ENCODE assay signal across 19 mouse cellular contexts in genomic region chr1:135128011-135128441, GRCm38 (mm10). TPM values are rescaled to one million over a fixed set of nuclear protein-coding genes. Genes with fewer than 3 reads are reported as not detected.
DNase-seq lines count a peak whose midpoint lies in the region; ATAC-seq and TF ChIP-seq lines count a peak whose summit lies in the region.
"Had no signal": no experiment of that assay in that cellular context is flagged by ENCODE, and none has a peak within 500 bp of the region (broad histone marks: within the 10 kb centered on the region; RNA-seq: fewer than 3 reads in every experiment).

No protein-coding gene starts in this region.

- no peaks in the 10 kb centered on the region for H3K9me3 ChIP-seq in hindbrain, embryonic 12.5 days (replicated peaks)
- no peaks in the 10 kb centered on the region for H3K9me3 ChIP-seq in hindbrain, embryonic 11.5 days (ENCODE audit: control insufficient read depth, low read length)
- no peaks in the 10 kb centered on the region for H3K9me3 ChIP-seq in stomach, embryonic 16.5 days (replicated peaks; ENCODE audit: control insufficient read depth, low read length)
- no peaks in the 10 kb centered on the region for H3K9me3 ChIP-seq in stomach, postnatal 0 days (ENCODE audit: control insufficient read depth, low read length)
- H3K9me3 ChIP-seq in limb, embryonic 11.5 days (ENCODE audit: control insufficient read depth, low read length) = no peaks in the 10 kb centered on the region
- H3K9me3 ChIP-seq: hindbrain, embryonic 13.5 days; liver, embryonic 15.5 days; midbrain, embryonic 10.5 days; neural tube, embryonic 13.5 days had no signal

- no peak for TF ChIP-seq CTCF in stomach, postnatal 0 days (IDR thresholded peaks at IDR 0.05; ENCODE audit: low read depth)

- no peaks in the 10 kb centered on the region for H3K36me3 ChIP-seq in hindbrain, embryonic 12.5 days
- H3K36me3 ChIP-seq in hindbrain, embryonic 11.5 days (ENCODE audit: control insufficient read depth, insufficient read depth, low read length) = no peaks in the 10 kb centered on the region
- no peaks in the 10 kb centered on the region for H3K36me3 ChIP-seq in stomach, embryonic 16.5 days (ENCODE audit: control insufficient read depth, insufficient read depth, low read length)
- no peaks in the 10 kb centered on the region for H3K36me3 ChIP-seq in stomach, postnatal 0 days (ENCODE audit: control insufficient read depth, insufficient read depth, low read length)
- H3K36me3 ChIP-seq in limb, embryonic 11.5 days (ENCODE audit: control insufficient read depth, insufficient read depth, low read length) = no peaks in the 10 kb centered on the region
- H3K36me3 ChIP-seq: hindbrain, embryonic 13.5 days; liver, embryonic 15.5 days; midbrain, embryonic 10.5 days; neural tube, embryonic 13.5 days had no signal

- no peak overlapping the region for H3K27ac ChIP-seq in hindbrain, embryonic 12.5 days
- H3K27ac ChIP-seq in hindbrain, embryonic 11.5 days (ENCODE audit: low read depth, low read length) = no peak overlapping the region
- no peak overlapping the region for H3K27ac ChIP-seq in stomach, embryonic 16.5 days (ENCODE audit: low read length)
- H3K27ac ChIP-seq in stomach, postnatal 0 days (replicated peaks) = no peak overlapping the region
- no peak overlapping the region for H3K27ac ChIP-seq in limb, embryonic 11.5 days (replicated peaks; ENCODE audit: low read depth, low read length)
- H3K27ac ChIP-seq: heart, adult 2 months; hindbrain, embryonic 13.5 days; liver, embryonic 15.5 days; neural tube, embryonic 13.5 days had no signal

- peaks cover 22% of the 10 kb centered on the region for H3K4me1 ChIP-seq in hindbrain, embryonic 12.5 days
- H3K4me1 ChIP-seq in hindbrain, embryonic 11.5 days (replicated peaks; ENCODE audit: control insufficient read depth, insufficient read depth, low read length) = peaks cover 2% of the 10 kb centered on the region; the same call in 1 of the 2 replicates
- peaks cover 24% of the 10 kb centered on the region for H3K4me1 ChIP-seq in stomach, embryonic 16.5 days (ENCODE audit: control insufficient read depth, insufficient read depth, low read length)
- H3K4me1 ChIP-seq in stomach, postnatal 0 days (replicated peaks; ENCODE audit: control insufficient read depth, insufficient read depth) = 0 out of 2 replicates have a peak, but pooled peaks cover 2% of the 10 kb centered on the region
- peaks cover 23% of the 10 kb centered on the region for H3K4me1 ChIP-seq in limb, embryonic 11.5 days (ENCODE audit: control insufficient read depth, insufficient read depth, low read length)

- no peak for TF ChIP-seq EP300 in stomach, postnatal 0 days (optimal IDR thresholded peaks at IDR 0.05)

- 59% methylated on average over 6 of the region's 6 CpGs for WGBS in hindbrain, embryonic 12.5 days
- WGBS in hindbrain, embryonic 11.5 days = 65% methylated on average over 6 of the region's 6 CpGs
- WGBS in stomach, embryonic 16.5 days = 36% methylated on average over 6 of the region's 6 CpGs
- 41% methylated on average over 5 of the region's 6 CpGs for WGBS in stomach, postnatal 0 days
- WGBS in limb, embryonic 11.5 days = 41% methylated on average over 6 of the region's 6 CpGs

- DNase-seq in hindbrain, embryonic 11.5 days (ENCODE audit: low spot score) = no peak
- no peak for DNase-seq in stomach, postnatal 0 days (ENCODE audit: low spot score)
- DNase-seq in limb, embryonic 11.5 days (ENCODE audit: low spot score) = no peak
- DNase-seq in layer of hippocampus, adult 8-10 months (ENCODE audit: low spot score in 2 of 2) = no peak
- no peak for DNase-seq in layer of hippocampus, postnatal 14 days (ENCODE audit: low spot score in 2 of 2)
- DNase-seq: adrenal gland, postnatal 14 days; B cell, adult 2 months; cerebellum, adult 18-20 months; heart, adult 2 months; layer of hippocampus, postnatal 36 days; right cerebral cortex, postnatal 4 days had no signal

- no peak overlapping the region for H3K4me2 ChIP-seq in hindbrain, embryonic 12.5 days (replicated peaks)
- H3K4me2 ChIP-seq in hindbrain, embryonic 11.5 days (replicated peaks; ENCODE audit: low read depth, low read length) = no peak overlapping the region
- no peak overlapping the region for H3K4me2 ChIP-seq in stomach, embryonic 16.5 days (ENCODE audit: low read depth, low read length)
- no peak overlapping the region for H3K4me2 ChIP-seq in stomach, postnatal 0 days (replicated peaks; ENCODE audit: low read depth)
- no peak overlapping the region; the same call in 1 of the 2 replicates for H3K4me2 ChIP-seq in limb, embryonic 11.5 days (ENCODE audit: low read depth, severe bottlenecking)
- H3K4me2 ChIP-seq: hindbrain, embryonic 13.5 days; liver, embryonic 15.5 days; neural tube, embryonic 13.5 days had no signal

- no peak for ATAC-seq in hindbrain, embryonic 12.5 days (ENCODE audit: low FRiP score)
- ATAC-seq in hindbrain, embryonic 11.5 days (ENCODE audit: low FRiP score) = no peak
- peak; percentile 34; the same call in 1 of the 2 replicates for ATAC-seq in stomach, embryonic 16.5 days (ENCODE audit: insufficient read depth, low FRiP score)
- ATAC-seq in stomach, postnatal 0 days (ENCODE audit: low FRiP score, low TSS enrichment) = no peak
- ATAC-seq in limb, embryonic 11.5 days (ENCODE audit: insufficient number of reproducible peaks, low FRiP score, low TSS enrichment, low read depth) = peak; percentile 29; the same call in 1 of the 2 replicates
- ATAC-seq in erythroid progenitor cell, adult 5-6 weeks (replicated peaks; ENCODE audit: low FRiP score, poor library complexity, severe bottlenecking) = no peak
- ATAC-seq: Patski had no signal

- H3K9ac ChIP-seq in hindbrain, embryonic 12.5 days = 0 out of 2 replicates have a peak overlapping the region, but pooled peaks have one; percentile 2
- H3K9ac ChIP-seq in hindbrain, embryonic 11.5 days (ENCODE audit: low read depth, low read length) = no peak overlapping the region
- no peak overlapping the region for H3K9ac ChIP-seq in stomach, embryonic 16.5 days (ENCODE audit: low read length)
- H3K9ac ChIP-seq in stomach, postnatal 0 days (ENCODE audit: low read length) = no peak overlapping the region
- no peak overlapping the region for H3K9ac ChIP-seq in limb, embryonic 11.5 days (ENCODE audit: low read length)
- H3K9ac ChIP-seq: hindbrain, embryonic 13.5 days; liver, embryonic 15.5 days had no signal

- no peak overlapping the region for H3K4me3 ChIP-seq in hindbrain, embryonic 12.5 days
- no peak overlapping the region for H3K4me3 ChIP-seq in hindbrain, embryonic 11.5 days (ENCODE audit: low read depth, low read length)
- no peak overlapping the region for H3K4me3 ChIP-seq in stomach, embryonic 16.5 days (replicated peaks; ENCODE audit: low read length)
- no peak overlapping the region for H3K4me3 ChIP-seq in stomach, postnatal 0 days (ENCODE audit: low read depth, low read length)
- H3K4me3 ChIP-seq in limb, embryonic 11.5 days (ENCODE audit: low read depth, low read length) = no peak overlapping the region
- H3K4me3 ChIP-seq: heart, adult 2 months; hindbrain, embryonic 13.5 days; liver, embryonic 15.5 days; midbrain, embryonic 10.5 days; neural tube, embryonic 13.5 days had no signal

- peaks cover 14% of the 10 kb centered on the region; the same call in 1 of the 2 replicates for H3K27me3 ChIP-seq in hindbrain, embryonic 12.5 days
- peaks cover 2% of the 10 kb centered on the region; the same call in 1 of the 2 replicates for H3K27me3 ChIP-seq in hindbrain, embryonic 11.5 days (ENCODE audit: control insufficient read depth, insufficient read depth, low read length)
- no peaks in the 10 kb centered on the region for H3K27me3 ChIP-seq in stomach, embryonic 16.5 days (ENCODE audit: control insufficient read depth, insufficient read depth, low read length)
- H3K27me3 ChIP-seq in stomach, postnatal 0 days (ENCODE audit: control insufficient read depth, insufficient read depth, low read length) = no peaks in the 10 kb centered on the region
- 0 out of 2 replicates have a peak, but pooled peaks cover 3% of the 10 kb centered on the region for H3K27me3 ChIP-seq in limb, embryonic 11.5 days (ENCODE audit: control insufficient read depth, insufficient read depth, low read length)
- H3K27me3 ChIP-seq: Patski had no signal

RNA-seq across cellular contexts. Expression of gene Ptpn7, which starts 4.5 kb away (rescaled TPM):
- 1.2 TPM in 2 replicates for polyA plus RNA-seq in hindbrain, embryonic 12.5 days (2016; fragmentation: Nextera tagmentation; extraction: Ambion mirVana)
- polyA plus RNA-seq in hindbrain, embryonic 11.5 days (2014; fragmentation: Nextera tagmentation; extraction: Ambion mirVana) = 1.3 and 2.1 TPM in 2 replicates
- polyA plus RNA-seq in stomach, embryonic 16.5 days (2015; fragmentation: Nextera tagmentation; extraction: Ambion mirVana) = 1.6 and 2.8 TPM in 2 replicates
- 0.32 and 0.46 TPM in 2 replicates for polyA plus RNA-seq in stomach, postnatal 0 days (2015; fragmentation: Nextera tagmentation; extraction: Ambion mirVana)
- polyA plus RNA-seq in limb, embryonic 11.5 days (2014; fragmentation: Nextera tagmentation; extraction: Ambion mirVana) = 1.3 TPM in 2 replicates
- under 1 TPM in 2 of 4 experiments, not detected in 2; 0.16 to 0.34 TPM for total RNA-seq in layer of hippocampus, adult 8-10 months (2022)
- total RNA-seq in erythroid progenitor cell, adult 5-6 weeks (2015; ENCODE audit: low replicate concordance) = 8.3 and 12.2 TPM in 2 replicates
- 10.8 and 11.9 TPM in 2 replicates for total RNA-seq in erythroid progenitor cell, adult 5-6 weeks (2017; ENCODE audit: low replicate concordance)
- not detected for total RNA-seq in layer of hippocampus, postnatal 14 days (2021)
- total RNA-seq: layer of hippocampus, postnatal 36 days had no signal

RNA-seq across cellular contexts. Expression of gene Arl8a, which starts 18.6 kb away (rescaled TPM):
- 171 and 183 TPM in 2 replicates for polyA plus RNA-seq in hindbrain, embryonic 12.5 days (2016; fragmentation: Nextera tagmentation; extraction: Ambion mirVana)
- 84.5 and 84.6 TPM in 2 replicates for polyA plus RNA-seq in hindbrain, embryonic 11.5 days (2014; fragmentation: Nextera tagmentation; extraction: Ambion mirVana)
- 35.3 and 37.6 TPM in 2 replicates for polyA plus RNA-seq in stomach, embryonic 16.5 days (2015; fragmentation: Nextera tagmentation; extraction: Ambion mirVana)
- 42.2 and 43.9 TPM in 2 replicates for polyA plus RNA-seq in stomach, postnatal 0 days (2015; fragmentation: Nextera tagmentation; extraction: Ambion mirVana)
- polyA plus RNA-seq in limb, embryonic 11.5 days (2014; fragmentation: Nextera tagmentation; extraction: Ambion mirVana) = 40.8 and 44.9 TPM in 2 replicates
- total RNA-seq in layer of hippocampus, adult 8-10 months (2022) = 100 to 1,000 TPM; 251 to 262 (median 254) TPM
- 19.3 and 21.3 TPM in 2 replicates for total RNA-seq in erythroid progenitor cell, adult 5-6 weeks (2015; ENCODE audit: low replicate concordance)
- 12.3 and 17.8 TPM in 2 replicates for total RNA-seq in erythroid progenitor cell, adult 5-6 weeks (2017; ENCODE audit: low replicate concordance)
- total RNA-seq in layer of hippocampus, postnatal 14 days (2021) = 100 to 1,000 TPM; 307 to 334 TPM

RNA-seq across cellular contexts. Expression of gene Lgr6, which starts 22.9 kb away (rescaled TPM):
- polyA plus RNA-seq in hindbrain, embryonic 12.5 days (2016; fragmentation: Nextera tagmentation; extraction: Ambion mirVana) = 0.70 and 0.90 TPM in 2 replicates
- 0.19 and 0.53 TPM in 2 replicates for polyA plus RNA-seq in hindbrain, embryonic 11.5 days (2014; fragmentation: Nextera tagmentation; extraction: Ambion mirVana)
- 1.1 and 1.2 TPM in 2 replicates for polyA plus RNA-seq in stomach, embryonic 16.5 days (2015; fragmentation: Nextera tagmentation; extraction: Ambion mirVana)
- 0.35 and 1.0 TPM in 2 replicates for polyA plus RNA-seq in stomach, postnatal 0 days (2015; fragmentation: Nextera tagmentation; extraction: Ambion mirVana)
- 0.49 and 0.67 TPM in 2 replicates for polyA plus RNA-seq in limb, embryonic 11.5 days (2014; fragmentation: Nextera tagmentation; extraction: Ambion mirVana)
- 1 to 10 TPM; 1.4 to 2.2 (median 1.9) TPM for total RNA-seq in layer of hippocampus, adult 8-10 months (2022)
- not detected in 2 replicates for total RNA-seq in erythroid progenitor cell, adult 5-6 weeks (2015; ENCODE audit: low replicate concordance)
- total RNA-seq in erythroid progenitor cell, adult 5-6 weeks (2017; ENCODE audit: low replicate concordance) = not detected in 2 replicates
- total RNA-seq in layer of hippocampus, postnatal 14 days (2021) = 1 to 10 TPM; 1.6 to 2.5 TPM

RNA-seq across cellular contexts. Expression of gene Gpr37l1, which starts 39.5 kb away (rescaled TPM):
- 0.10 and 0.12 TPM in 2 replicates for polyA plus RNA-seq in hindbrain, embryonic 12.5 days (2016; fragmentation: Nextera tagmentation; extraction: Ambion mirVana)
- not detected in 2 replicates for polyA plus RNA-seq in hindbrain, embryonic 11.5 days (2014; fragmentation: Nextera tagmentation; extraction: Ambion mirVana)
- polyA plus RNA-seq in stomach, embryonic 16.5 days (2015; fragmentation: Nextera tagmentation; extraction: Ambion mirVana) = 0.90 and 1.3 TPM in 2 replicates
- polyA plus RNA-seq in stomach, postnatal 0 days (2015; fragmentation: Nextera tagmentation; extraction: Ambion mirVana) = 3.1 and 3.4 TPM in 2 replicates
- polyA plus RNA-seq in limb, embryonic 11.5 days (2014; fragmentation: Nextera tagmentation; extraction: Ambion mirVana) = 0.12 TPM in 1 of 2 replicates, not detected in the other
- total RNA-seq in layer of hippocampus, adult 8-10 months (2022) = 100 to 1,000 TPM; 184 to 257 (median 204) TPM
- not detected in 2 replicates for total RNA-seq in erythroid progenitor cell, adult 5-6 weeks (2015; ENCODE audit: low replicate concordance)
- total RNA-seq in erythroid progenitor cell, adult 5-6 weeks (2017; ENCODE audit: low replicate concordance) = not detected in 2 replicates
- 100 to 1,000 TPM; 186 to 187 TPM for total RNA-seq in layer of hippocampus, postnatal 14 days (2021)
- polyA plus RNA-seq: liver, embryonic 15.5 days; midbrain, embryonic 10.5 days had no signal

Comparison
In these comparisons a context has a peak if more than half of its experiments do, and no peak if none do; other contexts are left out.
1. ATAC-seq: peak in stomach, embryonic 16.5 days (single experiment) and limb, embryonic 11.5 days (single experiment); none in hindbrain, embryonic 12.5 days (single experiment), hindbrain, embryonic 11.5 days (single experiment), stomach, postnatal 0 days (single experiment) and erythroid progenitor cell, adult 5-6 weeks (single experiment).